Mouse (Mus musculus): ENCODE results near the gene Ctr9.

Gene Ctr9

GRCm38 (mm10) chr7:111048920-111049319 is 20.2 kb downstream of the Ctr9 start:
- DNase-seq, result no peak

- DNase-seq, result peak; percentile 91
Observed at GRCm38 (mm10) chr7:111049652-111050421, 21.1 kb downstream of the Ctr9 start.

- peak; percentile 97 for DNase-seq
Observed at GRCm38 (mm10) chr7:111055221-111055620, 26.5 kb downstream of the Ctr9 start.

- DNase-seq, result peak; percentile 42
Observed at GRCm38 (mm10) chr7:111055984-111056657, 27.4 kb downstream of the Ctr9 start.

GRCm38 (mm10) chr7:111059527-111059926 is 30.8 kb downstream of the Ctr9 start:
- DNase-seq, result peak; percentile 74

- no peak for DNase-seq
Observed at GRCm38 (mm10) chr7:111062971-111063370, 34.2 kb downstream of the Ctr9 start.

GRCm38 (mm10) chr7:111068181-111068580 is 39.4 kb downstream of the Ctr9 start:
- DNase-seq, result peak; percentile 90

- DNase-seq, result peak; percentile 82
Observed at GRCm38 (mm10) chr7:111069439-111070166, 40.9 kb downstream of the Ctr9 start.

- no peak for DNase-seq
Observed at GRCm38 (mm10) chr7:111070167-111070496, 41.4 kb downstream of the Ctr9 start.

- no peak for DNase-seq
Observed at GRCm38 (mm10) chr7:111072410-111072809, 43.7 kb downstream of the Ctr9 start.

- DNase-seq, result peak; percentile 86
Observed at GRCm38 (mm10) chr7:111075288-111075687, 46.5 kb downstream of the Ctr9 start.

GRCm38 (mm10) chr7:111078271-111078670 is 49.5 kb downstream of the Ctr9 start:
- DNase-seq, result peak; percentile 52

GRCm38 (mm10) chr7:111080026-111080425 is 51.3 kb downstream of the Ctr9 start:
- DNase-seq, result peak; percentile 75

GRCm38 (mm10) chr7:111080876-111081275 is 52.1 kb downstream of the Ctr9 start:
- peak; percentile 76 for DNase-seq

GRCm38 (mm10) chr7:111082043-111082821 is 53.5 kb downstream of the Ctr9 start:
- DNase-seq, result peak; percentile 99

GRCm38 (mm10) chr7:111082822-111083732 is 54.3 kb downstream of the Ctr9 start, which contains the start of gene Eif4g2:
Gene Eif4g2 (minus strand): TSS chr7:111083030.
- DNase-seq, result peak; percentile 100

- DNase-seq, result no peak
Observed at GRCm38 (mm10) chr7:111083733-111084120, 55.0 kb downstream of the Ctr9 start.

GRCm38 (mm10) chr7:111084443-111084842 is 55.7 kb downstream of the Ctr9 start:
- DNase-seq, result peak; percentile 41

GRCm38 (mm10) chr7:111085153-111085552 is 56.4 kb downstream of the Ctr9 start:
- no peak for DNase-seq

GRCm38 (mm10) chr7:111095169-111095568 is 66.4 kb downstream of the Ctr9 start:
- DNase-seq, result no peak

GRCm38 (mm10) chr7:111098196-111098595 is 69.4 kb downstream of the Ctr9 start:
- DNase-seq, result no peak

All from heart, adult 11 months (tissue).